Mouse (Mus musculus): ENCODE results near the gene Znrf3. TPM values are rescaled to one million over a fixed set of nuclear protein-coding genes. Genes with fewer than 3 reads are reported as not detected.

Gene Znrf3
- polyA plus RNA-seq, 1 experiment, result 6.0 TPM

- Histone ChIP-seq H3K4me3 (ENCODE audit: insufficient read depth, low read length) (no peak overlapping the region), H3K4me1 (ENCODE audit: control insufficient read depth, insufficient read depth, low read length) (peaks cover 17% of the 10 kb centered on the region), H3K27ac (ENCODE audit: insufficient read depth, low read length) (no peak overlapping the region)
- no peak for TF ChIP-seq POLR2A (IDR thresholded peaks at IDR 0.05; ENCODE audit: extremely low read depth, insufficient read depth, low read length)
- TF ChIP-seq CTCF (IDR thresholded peaks at IDR 0.05; ENCODE audit: extremely low read depth, insufficient read depth, low read length), result no peak
Observed at GRCm38 (mm10) chr11:5411577-5411976, 33.1 kb downstream of the Znrf3 start.

- no peak for TF ChIP-seq CTCF (IDR thresholded peaks at IDR 0.05; ENCODE audit: extremely low read depth, insufficient read depth, low read length)
- Histone ChIP-seq H3K27ac (ENCODE audit: insufficient read depth, low read length) (no peak overlapping the region), H3K4me3 (ENCODE audit: insufficient read depth, low read length) (no peak overlapping the region), H3K4me1 (ENCODE audit: control insufficient read depth, insufficient read depth, low read length) (peaks cover 3% of the 10 kb centered on the region; the same call in 1 of the 2 replicates)
Observed at GRCm38 (mm10) chr11:5404180-5404579, 40.5 kb downstream of the Znrf3 start.

GRCm38 (mm10) chr11:5402127-5402733 lies 42.4 kb downstream of the Znrf3 start:
- H3K4me1 ChIP-seq (ENCODE audit: control insufficient read depth, insufficient read depth, low read length), result peaks cover 3% of the 10 kb centered on the region; the same call in 1 of the 2 replicates
- no peak overlapping the region for H3K27ac ChIP-seq (ENCODE audit: insufficient read depth, low read length)
- TF ChIP-seq CTCF (IDR thresholded peaks at IDR 0.05; ENCODE audit: extremely low read depth, insufficient read depth, low read length) (no peak), POLR2A (IDR thresholded peaks at IDR 0.05; ENCODE audit: extremely low read depth, insufficient read depth, low read length) (no peak)
- no peak overlapping the region for H3K4me3 ChIP-seq (ENCODE audit: insufficient read depth, low read length)

GRCm38 (mm10) chr11:5398301-5399053 lies 46.2 kb downstream of the Znrf3 start:
- Histone ChIP-seq H3K4me1 (ENCODE audit: control insufficient read depth, insufficient read depth, low read length) (peaks cover 2% of the 10 kb centered on the region; the same call in 1 of the 2 replicates), H3K27ac (ENCODE audit: insufficient read depth, low read length) (no peak overlapping the region), H3K4me3 (ENCODE audit: insufficient read depth, low read length) (no peak overlapping the region)
- TF ChIP-seq POLR2A (IDR thresholded peaks at IDR 0.05; ENCODE audit: extremely low read depth, insufficient read depth, low read length) (no peak), CTCF (IDR thresholded peaks at IDR 0.05; ENCODE audit: extremely low read depth, insufficient read depth, low read length) (no peak)

GRCm38 (mm10) chr11:5390969-5391831 lies 53.4 kb downstream of the Znrf3 start:
- no peak overlapping the region for H3K4me3 ChIP-seq (ENCODE audit: insufficient read depth, low read length)
- TF ChIP-seq CTCF (IDR thresholded peaks at IDR 0.05; ENCODE audit: extremely low read depth, insufficient read depth, low read length), result no peak
- no peak for TF ChIP-seq POLR2A (IDR thresholded peaks at IDR 0.05; ENCODE audit: extremely low read depth, insufficient read depth, low read length)
- H3K4me1 ChIP-seq (ENCODE audit: control insufficient read depth, insufficient read depth, low read length), result no peaks in the 10 kb centered on the region; the same call in 1 of the 2 replicates
- no peak overlapping the region for H3K27ac ChIP-seq (ENCODE audit: insufficient read depth, low read length)

GRCm38 (mm10) chr11:5382652-5383051 lies 62.0 kb downstream of the Znrf3 start:
- Histone ChIP-seq H3K27ac (ENCODE audit: insufficient read depth, low read length) (no peak overlapping the region), H3K4me3 (ENCODE audit: insufficient read depth, low read length) (no peak overlapping the region), H3K4me1 (ENCODE audit: control insufficient read depth, insufficient read depth, low read length) (no peaks in the 10 kb centered on the region; the same call in 1 of the 2 replicates)
- no peak for TF ChIP-seq POLR2A (IDR thresholded peaks at IDR 0.05; ENCODE audit: extremely low read depth, insufficient read depth, low read length)
- no peak for TF ChIP-seq CTCF (IDR thresholded peaks at IDR 0.05; ENCODE audit: extremely low read depth, insufficient read depth, low read length)

- TF ChIP-seq POLR2A (IDR thresholded peaks at IDR 0.05; ENCODE audit: extremely low read depth, insufficient read depth, low read length) (no peak), CTCF (IDR thresholded peaks at IDR 0.05; ENCODE audit: extremely low read depth, insufficient read depth, low read length) (no peak)
- Histone ChIP-seq H3K27ac (ENCODE audit: insufficient read depth, low read length) (no peak overlapping the region), H3K4me3 (ENCODE audit: insufficient read depth, low read length) (no peak overlapping the region), H3K4me1 (ENCODE audit: control insufficient read depth, insufficient read depth, low read length) (no peaks in the 10 kb centered on the region; the same call in 1 of the 2 replicates)
Observed at GRCm38 (mm10) chr11:5381226-5381625, 63.4 kb downstream of the Znrf3 start.

- Histone ChIP-seq H3K27ac (ENCODE audit: insufficient read depth, low read length) (no peak overlapping the region), H3K4me3 (ENCODE audit: insufficient read depth, low read length) (no peak overlapping the region), H3K4me1 (ENCODE audit: control insufficient read depth, insufficient read depth, low read length) (no peaks in the 10 kb centered on the region; the same call in 1 of the 2 replicates)
- TF ChIP-seq CTCF (IDR thresholded peaks at IDR 0.05; ENCODE audit: extremely low read depth, insufficient read depth, low read length) (no peak), POLR2A (IDR thresholded peaks at IDR 0.05; ENCODE audit: extremely low read depth, insufficient read depth, low read length) (no peak)
Observed at GRCm38 (mm10) chr11:5380275-5380674, 64.4 kb downstream of the Znrf3 start.

- Histone ChIP-seq H3K4me1 (ENCODE audit: control insufficient read depth, insufficient read depth, low read length) (peaks cover 2% of the 10 kb centered on the region; the same call in 1 of the 2 replicates), H3K4me3 (ENCODE audit: insufficient read depth, low read length) (no peak overlapping the region), H3K27ac (ENCODE audit: insufficient read depth, low read length) (no peak overlapping the region)
- TF ChIP-seq POLR2A (IDR thresholded peaks at IDR 0.05; ENCODE audit: extremely low read depth, insufficient read depth, low read length) (no peak), CTCF (IDR thresholded peaks at IDR 0.05; ENCODE audit: extremely low read depth, insufficient read depth, low read length) (no peak)
Observed at GRCm38 (mm10) chr11:5369176-5369575, 75.5 kb downstream of the Znrf3 start.
